Mouse (Mus musculus) CH12.LX (cell line): ENCODE measurements at regions not wholly inside any gene's neighbourhood (a gene's known extent, or its start where the extent isn't known, plus 50 kb on each side); places are given as distances from the start of the nearest gene placed in this dataset.

Experiments
- DNase-seq: peaks from one replicate; pipeline ENCODE4 v3.0.0-alpha.2; 2013; ENCODE audit errors: extremely low read depth
- H3K27ac ChIP-seq: 2 replicates; pipeline ENCODE4 v1.5.1; 2012; ENCODE audit warnings: low read depth, mild to moderate bottlenecking, control low read depth, moderate library complexity; ENCODE audit not compliant: insufficient read depth
- H3K27me3 ChIP-seq: replicated peaks from 2 replicates; pipeline ENCODE3; 2012; ENCODE audit warnings: inconsistent platforms
- H3K36me3 ChIP-seq, 2 experiments: replicated peaks in 1 of 2; 2 replicates each; pipeline versions ENCODE3 to v1.6.1; 2012; ENCODE audit warnings: inconsistent platforms in 1 of 2, low read length in 1 of 2, mild to moderate bottlenecking in 1 of 2, mixed read lengths in 1 of 2, moderate library complexity in 1 of 2; ENCODE audit not compliant: control insufficient read depth in 1 of 2, insufficient read depth in 1 of 2
- H3K4me1 ChIP-seq, 2 experiments: 2 replicates each; pipeline ENCODE4 v1.6.1; 2012; ENCODE audit warnings: inconsistent platforms in 1 of 2, moderate library complexity in 1 of 2; ENCODE audit not compliant: insufficient read depth in 2 of 2, control insufficient read depth in 1 of 2
- H3K4me2 ChIP-seq: 2 replicates; pipeline ENCODE4 v1.6.1; 2012; ENCODE audit warnings: low read depth, mild to moderate bottlenecking, control low read depth; ENCODE audit not compliant: poor library complexity, insufficient read depth, severe bottlenecking
- H3K4me3 ChIP-seq, 3 experiments: fragments of 150-350 bp in 1 of 3; sonication (generic) in 1 of 3; replicated peaks in 1 of 3; 2 replicates each; pipeline versions ENCODE3 to v1.5.1; 2011 to 2012; ENCODE audit warnings: low read depth in 2 of 3, low read length in 2 of 3, mild to moderate bottlenecking in 2 of 3, moderate library complexity in 2 of 3, control low read depth in 1 of 3, improper control_type of control experiment in 1 of 3, inconsistent platforms in 1 of 3, mixed read lengths in 1 of 3; ENCODE audit not compliant: poor library complexity in 1 of 3
- H3K79me2 ChIP-seq: replicated peaks from 2 replicates; pipeline ENCODE4 v1.6.1; 2012; ENCODE audit warnings: mild to moderate bottlenecking, moderate library complexity; ENCODE audit not compliant: control insufficient read depth, poor library complexity, insufficient read depth, severe bottlenecking; ENCODE audit errors: extremely low read depth
- H3K9ac ChIP-seq: 2 replicates; pipeline ENCODE4 v1.6.1; 2012; ENCODE audit warnings: low read depth, mild to moderate bottlenecking, control low read depth, moderate library complexity; ENCODE audit not compliant: insufficient read depth
- H3K9me3 ChIP-seq: replicated peaks from 2 replicates; pipeline ENCODE3; 2012; ENCODE audit warnings: low read length, inconsistent platforms, mixed read lengths
- BHLHE40 ChIP-seq: IDR thresholded peaks from 2 replicates; pipeline ENCODE4 v1.6.1; 2011; ENCODE audit warnings: mild to moderate bottlenecking, low read depth, low read length, improper control_type of control experiment
- E2F4 ChIP-seq: IDR thresholded peaks from 2 replicates; pipeline ENCODE4 v1.6.1; 2011; ENCODE audit warnings: low read depth, low read length, improper control_type of control experiment; ENCODE audit not compliant: insufficient replicate concordance
- ELF1 ChIP-seq: IDR thresholded peaks from 2 replicates; pipeline ENCODE4 v1.6.1; 2014; ENCODE audit warnings: low read depth, mild to moderate bottlenecking, inconsistent platforms, low read length, improper control_type of control experiment
- ETS1 ChIP-seq: conservative IDR thresholded peaks from 2 replicates; pipeline ENCODE4 v1.6.1; 2012; ENCODE audit warnings: low read depth, mild to moderate bottlenecking, inconsistent platforms, low read length, improper control_type of control experiment, moderate library complexity
- HCFC1 ChIP-seq: IDR thresholded peaks from 2 replicates; pipeline ENCODE4 v1.6.1; 2012; ENCODE audit warnings: low read depth, mild to moderate bottlenecking, inconsistent platforms, low read length, improper control_type of control experiment
- IRF4 ChIP-seq: IDR thresholded peaks from 2 replicates; pipeline ENCODE4 v1.6.1; 2014; ENCODE audit warnings: low read depth, mild to moderate bottlenecking, inconsistent platforms, low read length, improper control_type of control experiment
- JUND ChIP-seq: conservative IDR thresholded peaks from 2 replicates; pipeline ENCODE4 v1.6.1; 2011; ENCODE audit warnings: low read depth, low read length, improper control_type of control experiment
- KAT2A ChIP-seq: IDR thresholded peaks from 2 replicates; pipeline ENCODE4 v1.6.1; 2012; ENCODE audit warnings: low read length, improper control_type of control experiment, inconsistent platforms; ENCODE audit not compliant: insufficient replicate concordance
- MYC ChIP-seq: IDR thresholded peaks from 2 replicates; pipeline ENCODE4 v1.6.1; 2011; ENCODE audit warnings: low read depth, mild to moderate bottlenecking, improper control_type of control experiment, low read length
- NELFE ChIP-seq: IDR thresholded peaks from 2 replicates; pipeline ENCODE4 v1.6.1; 2011; ENCODE audit warnings: low read depth, low read length, improper control_type of control experiment
- RAD21 ChIP-seq: IDR thresholded peaks from 2 replicates; pipeline ENCODE4 v1.6.1; 2011; ENCODE audit warnings: low read depth, mild to moderate bottlenecking, low read length, improper control_type of control experiment, moderate library complexity
- RCOR1 ChIP-seq: conservative IDR thresholded peaks from 2 replicates; pipeline ENCODE4 v1.6.1; 2012; ENCODE audit warnings: low read depth, mild to moderate bottlenecking, inconsistent platforms, low read length, improper control_type of control experiment
- TCF12 ChIP-seq: IDR thresholded peaks from 2 replicates; pipeline ENCODE4 v1.6.1; 2014; ENCODE audit warnings: low read depth, mild to moderate bottlenecking, inconsistent platforms, low read length, improper control_type of control experiment
- USF2 ChIP-seq: conservative IDR thresholded peaks from 2 replicates; pipeline ENCODE4 v1.6.1; 2011; ENCODE audit warnings: low read depth, low read length, improper control_type of control experiment
- ZKSCAN1 ChIP-seq: IDR thresholded peaks from 2 replicates; pipeline ENCODE4 v1.6.1; 2012; ENCODE audit warnings: low read depth, inconsistent platforms, low read length, improper control_type of control experiment, borderline replicate concordance
- ZMIZ1 ChIP-seq: IDR thresholded peaks from 2 replicates; pipeline ENCODE4 v1.6.1; 2012; ENCODE audit warnings: low read depth, mild to moderate bottlenecking, inconsistent platforms, low read length, improper control_type of control experiment
- ZNF384 ChIP-seq: IDR thresholded peaks from 2 replicates; pipeline ENCODE4 v1.6.1; 2012; ENCODE audit warnings: low read depth, low read length, improper control_type of control experiment, inconsistent platforms
- dilution Hi-C: fragments of 300-500 bp; cut with MboI; formaldehyde crosslinking; loops from 2 replicates; pipeline ENCODE4 v1.14.3; 2020; ENCODE audit warnings: low sequenced_read_pairs; ENCODE audit not compliant: extremely low pct_unique_long_range_greater_than_20kb, extremely low pct_ligation_motif_present
- in situ Hi-C: fragments of 300-500 bp; cut with MboI; formaldehyde crosslinking; loops from 3 replicates; pipeline ENCODE4 v1.14.3; 2019; ENCODE audit warnings: low sequenced_read_pairs, low pct_ligation_motif_present, low pct_unique_long_range_greater_than_20kb, mixed read lengths

DNA sequence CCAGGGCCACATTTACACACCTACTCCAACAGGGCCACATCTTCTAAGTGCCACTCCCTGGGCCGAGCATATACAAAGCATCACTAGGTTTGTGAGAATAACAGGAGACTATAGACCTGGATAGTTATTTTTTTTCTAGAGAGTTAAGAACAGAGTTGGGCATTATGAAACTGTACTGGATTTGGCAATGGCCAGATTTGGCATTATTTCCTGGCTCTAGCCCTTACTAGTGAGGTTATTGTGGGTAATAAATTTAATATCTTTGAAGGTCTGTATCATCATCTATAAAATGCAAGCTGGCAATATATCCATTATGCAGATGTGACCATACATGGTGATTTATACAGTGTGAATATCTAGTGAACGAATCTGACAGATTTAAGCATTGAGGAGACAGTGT is 75.8 kb upstream of the Pam start:
- TF ChIP-seq ELF1: no peak
- TF ChIP-seq E2F4: no peak
- no peak for TF ChIP-seq TCF12
- no peak for TF ChIP-seq RCOR1
- TF ChIP-seq BHLHE40: no peak
- TF ChIP-seq ETS1: no peak
- no peak for TF ChIP-seq NELFE
- TF ChIP-seq RAD21: no peak
- no peak for TF ChIP-seq JUND
- TF ChIP-seq HCFC1: no peak
- TF ChIP-seq ZMIZ1: no peak
- TF ChIP-seq ZNF384: no peak
- TF ChIP-seq MYC: no peak
- no peak for TF ChIP-seq KAT2A
- no peak for TF ChIP-seq ZKSCAN1
- no peak for TF ChIP-seq IRF4
- H3K4me2 ChIP-seq: no peak overlapping the region
- in situ Hi-C loops (no loop called here), dilution Hi-C loops (no loop called here)
- no peak overlapping the region for H3K9ac ChIP-seq
- no peak overlapping the region for H3K27ac ChIP-seq
- H3K36me3 ChIP-seq: no peaks in the 10 kb centered on the region
- H3K27me3 ChIP-seq: no peaks in the 10 kb centered on the region
- no peaks in the 10 kb centered on the region for H3K79me2 ChIP-seq
- H3K9me3 ChIP-seq: peaks cover 35% of the 10 kb centered on the region
- no peak overlapping the region for H3K4me3 ChIP-seq
- DNase-seq: no peak
- no peaks in the 10 kb centered on the region for H3K4me1 ChIP-seq

DNA sequence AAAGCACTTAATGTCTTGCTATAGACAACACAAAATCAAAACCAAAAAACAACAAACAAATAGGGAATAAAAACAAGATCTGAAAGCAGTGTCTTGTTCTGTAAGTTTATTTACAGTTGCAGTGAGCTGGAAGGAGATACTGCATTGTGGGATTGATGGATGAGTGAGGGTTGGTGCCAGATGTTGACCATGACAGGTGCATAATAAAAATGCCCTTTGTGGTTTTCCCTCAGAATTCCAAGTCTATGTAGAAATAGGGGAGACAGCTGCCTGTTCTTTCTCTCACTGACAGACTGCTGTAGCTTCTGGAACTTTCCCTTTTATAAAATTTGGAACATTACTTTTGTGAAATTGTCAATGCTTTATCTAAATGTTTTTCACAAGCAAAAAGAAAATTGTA is 73.9 kb upstream of the Pam start:
- H3K27ac ChIP-seq: no peak overlapping the region
- no peaks in the 10 kb centered on the region for H3K4me1 ChIP-seq
- no peaks in the 10 kb centered on the region for H3K27me3 ChIP-seq
- H3K4me2 ChIP-seq: no peak overlapping the region
- no peak overlapping the region for H3K9ac ChIP-seq
- in situ Hi-C loops (no loop called here), dilution Hi-C loops (no loop called here)
- H3K9me3 ChIP-seq: peaks cover 45% of the 10 kb centered on the region
- H3K4me3 ChIP-seq: no peak overlapping the region
- H3K36me3 ChIP-seq: no peaks in the 10 kb centered on the region
- H3K79me2 ChIP-seq: no peaks in the 10 kb centered on the region
- TF ChIP-seq USF2 (no peak), RCOR1 (no peak)
- DNase-seq: no peak
